Mouse (Mus musculus): ENCODE results near the gene Cep128.

Cep128 gene

GRCm38 (mm10) chr12:90971156-90971555 is 413.1 kb downstream of the Cep128 start:
- no peak for DNase-seq (ENCODE audit: inconsistent ontology term)

- DNase-seq (ENCODE audit: inconsistent ontology term) = no peak
These were observed 422.7 kb downstream of the Cep128 start for GRCm38 (mm10) chr12:90961386-90962017.

- peak; percentile 4 for DNase-seq (ENCODE audit: inconsistent ontology term)
These were observed 429.3 kb downstream of the Cep128 start for GRCm38 (mm10) chr12:90954740-90955473.
